Mouse (Mus musculus) CD8-positive naive resting alpha-beta T cell, adult 2 months (primary cell): ENCODE measurements around the gene Gm10139.
"Not testable (repeated sequence)": the region's sequence is repeated elsewhere in the genome, so short reads cannot be mapped to it uniquely, and the experiment has no call there.

Experiments used
- DNase-seq, 2 experiments: peaks; one replicate each; pipeline ENCODE4 v3.0.0; 2022; ENCODE audit warnings: low read depth in 2 of 2, low spot score in 2 of 2

Gene Gm10139

GRCm38 (mm10) chr13:65512378-65512777 is at the start of gene Gm10139:
TSS of gene Gm10139 (plus strand) at chr13:65512678.
- DNase-seq: not testable (repeated sequence)

- DNase-seq: not testable (repeated sequence)
Observed at GRCm38 (mm10) chr13:65557636-65558035, 45.2 kb downstream of the Gm10139 start.
